Mouse (Mus musculus): ENCODE results near the gene Khsrp. TPM values are rescaled to one million over a fixed set of nuclear protein-coding genes. Genes with fewer than 3 reads are reported as not detected.
A peak's percentile ranks its signal among the peaks of the same experiment; 100 is the strongest.

The Khsrp gene
- total and polyA plus RNA-seq, 2 experiments from 2014 or later = 31.6 to 73.6 TPM

- H3K4me3 ChIP-seq (ENCODE audit: low read depth, low read length) = no peak overlapping the region
- H3K4me1 ChIP-seq (ENCODE audit: insufficient read depth, low read length) = peaks cover 4% of the 10 kb centered on the region; the same call in 1 of the 2 replicates
- peaks cover 52% of the 10 kb centered on the region for H3K36me3 ChIP-seq (ENCODE audit: insufficient read depth, low read length)
- ATAC-seq (ENCODE audit: low FRiP score) = no peak
- no peak overlapping the region for H3K9ac ChIP-seq (replicated peaks; ENCODE audit: low read length, poor library complexity, severe bottlenecking)
- H3K9me3 ChIP-seq (ENCODE audit: low read length) = no peaks in the 10 kb centered on the region
- no peaks in the 10 kb centered on the region for H3K27me3 ChIP-seq (ENCODE audit: insufficient read depth, low read length)
- peak; percentile 63 for TF ChIP-seq CTCF (IDR thresholded peaks at IDR 0.05)
- WGBS = 94% methylated on average over 13 of the region's 13 CpGs
- DNase-seq (ENCODE audit: low spot score) = peak; percentile 26
- H3K4me2 ChIP-seq (ENCODE audit: low read depth, low read length, poor library complexity, severe bottlenecking) = no peak overlapping the region
- no peak overlapping the region for H3K27ac ChIP-seq (ENCODE audit: low read depth, low read length)
These were observed 24.0 kb downstream of the Khsrp start for GRCm38 (mm10) chr17:57007137-57007905.

GRCm38 (mm10) chr17:57003994-57004393 is 27.3 kb downstream of the Khsrp start:
- no peak overlapping the region for H3K4me3 ChIP-seq (ENCODE audit: low read depth, low read length)
- DNase-seq (ENCODE audit: low spot score) = no peak
- no peaks in the 10 kb centered on the region for H3K4me1 ChIP-seq (ENCODE audit: insufficient read depth, low read length)
- TF ChIP-seq CTCF (IDR thresholded peaks at IDR 0.05) = no peak
- H3K9me3 ChIP-seq (ENCODE audit: low read length) = no peaks in the 10 kb centered on the region
- no peak overlapping the region for H3K4me2 ChIP-seq (ENCODE audit: low read depth, low read length, poor library complexity, severe bottlenecking)
- H3K36me3 ChIP-seq (ENCODE audit: insufficient read depth, low read length) = peaks cover 60% of the 10 kb centered on the region
- H3K27ac ChIP-seq (ENCODE audit: low read depth, low read length) = no peak overlapping the region
- no peak overlapping the region for H3K9ac ChIP-seq (replicated peaks; ENCODE audit: low read length, poor library complexity, severe bottlenecking)
- WGBS = 92% methylated on average over 7 of the region's 7 CpGs
- ATAC-seq (ENCODE audit: low FRiP score) = no peak
- no peaks in the 10 kb centered on the region for H3K27me3 ChIP-seq (ENCODE audit: insufficient read depth, low read length)

- Histone ChIP-seq H3K27me3 (ENCODE audit: insufficient read depth, low read length) (no peaks in the 10 kb centered on the region), H3K4me1 (ENCODE audit: insufficient read depth, low read length) (0 out of 2 replicates have a peak, but pooled peaks cover 4% of the 10 kb centered on the region), H3K4me2 (ENCODE audit: low read depth, low read length, poor library complexity, severe bottlenecking) (no peak overlapping the region), H3K9me3 (ENCODE audit: low read length) (no peaks in the 10 kb centered on the region), H3K27ac (ENCODE audit: low read depth, low read length) (no peak overlapping the region), H3K9ac (replicated peaks; ENCODE audit: low read length, poor library complexity, severe bottlenecking) (no peak overlapping the region), H3K36me3 (ENCODE audit: insufficient read depth, low read length) (peaks cover 44% of the 10 kb centered on the region), H3K4me3 (ENCODE audit: low read depth, low read length) (no peak overlapping the region)
- DNase-seq (ENCODE audit: low spot score) = no peak
- 84% methylated on average over 8 of the region's 8 CpGs for whole genome bisulfite sequencing
- no peak for ATAC-seq (ENCODE audit: low FRiP score)
- TF ChIP-seq CTCF (IDR thresholded peaks at IDR 0.05) = no peak
These were observed 30.1 kb downstream of the Khsrp start for GRCm38 (mm10) chr17:57001228-57001627.

GRCm38 (mm10) chr17:56999968-57000609 is 31.2 kb downstream of the Khsrp start, which contains the start of gene Pspn:
Gene Pspn, minus strand, starts transcription at chr17:57000018.
- ATAC-seq (ENCODE audit: low FRiP score) (no peak), DNase-seq (ENCODE audit: low spot score) (no peak)
- no peak for TF ChIP-seq CTCF (IDR thresholded peaks at IDR 0.05)
- Histone ChIP-seq H3K4me3 (ENCODE audit: low read depth, low read length) (no peak within 1 kb of the TSS), H3K36me3 (ENCODE audit: insufficient read depth, low read length) (peaks cover 45% of the 10 kb centered on the region), H3K9ac (replicated peaks; ENCODE audit: low read length, poor library complexity, severe bottlenecking) (no peak within 1 kb of the TSS), H3K27ac (ENCODE audit: low read depth, low read length) (no peak within 1 kb of the TSS), H3K4me1 (ENCODE audit: insufficient read depth, low read length) (0 out of 2 replicates have a peak, but pooled peaks cover 4% of the 10 kb centered on the region), H3K27me3 (ENCODE audit: insufficient read depth, low read length) (no peaks in the 10 kb centered on the region), H3K9me3 (ENCODE audit: low read length) (no peaks in the 10 kb centered on the region), H3K4me2 (ENCODE audit: low read depth, low read length, poor library complexity, severe bottlenecking) (no peak within 1 kb of the TSS)
- 77% methylated on average over 8 of the region's 9 CpGs for WGBS

GRCm38 (mm10) chr17:56999414-56999813 is 31.9 kb downstream of the Khsrp start:
- Histone ChIP-seq H3K4me3 (ENCODE audit: low read depth, low read length) (no peak overlapping the region), H3K4me2 (ENCODE audit: low read depth, low read length, poor library complexity, severe bottlenecking) (no peak overlapping the region), H3K27ac (ENCODE audit: low read depth, low read length) (no peak overlapping the region), H3K4me1 (ENCODE audit: insufficient read depth, low read length) (0 out of 2 replicates have a peak, but pooled peaks cover 4% of the 10 kb centered on the region), H3K36me3 (ENCODE audit: insufficient read depth, low read length) (peaks cover 44% of the 10 kb centered on the region), H3K27me3 (ENCODE audit: insufficient read depth, low read length) (no peaks in the 10 kb centered on the region), H3K9ac (replicated peaks; ENCODE audit: low read length, poor library complexity, severe bottlenecking) (no peak overlapping the region), H3K9me3 (ENCODE audit: low read length) (no peaks in the 10 kb centered on the region)
- DNase-seq (ENCODE audit: low spot score) (no peak), ATAC-seq (ENCODE audit: low FRiP score) (no peak)
- TF ChIP-seq CTCF (IDR thresholded peaks at IDR 0.05) = no peak
- 94% methylated on average over 9 of the region's 9 CpGs for WGBS
